Mouse (Mus musculus): ENCODE measurements around the gene Olfr1294.

DNA sequence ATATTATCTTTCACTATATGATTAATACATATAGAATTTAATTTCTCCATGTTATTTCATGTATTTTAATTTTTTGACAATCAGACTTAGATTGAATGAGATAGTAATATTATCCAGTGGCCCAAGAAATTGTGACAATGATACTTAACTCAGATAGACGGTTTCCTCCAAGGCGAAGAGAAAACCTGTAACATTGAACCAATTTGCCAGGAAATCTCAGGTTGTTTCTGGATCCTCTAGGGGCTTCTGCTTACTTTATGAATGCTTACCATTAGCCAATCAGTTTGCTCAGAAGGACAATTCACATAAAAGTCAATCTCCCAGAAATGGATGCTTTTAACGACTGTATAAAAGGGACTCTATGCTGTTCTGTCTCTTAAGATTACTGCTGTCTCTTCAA lies 43.2 kb downstream of the Olfr1294 start, which contains the start of gene Olfr1291-ps1:
- no peak for TF ChIP-seq CTCF (IDR thresholded peaks at IDR 0.05; ENCODE audit: low read depth)
- TF ChIP-seq EP300 (IDR thresholded peaks at IDR 0.05; ENCODE audit: low read depth), result no peak
